Mouse (Mus musculus): ENCODE data around the gene Rxfp2. TPM values are rescaled to one million over a fixed set of nuclear protein-coding genes. Genes with fewer than 3 reads are reported as not detected.

Gene Rxfp2
- polyA plus RNA-seq, 1 experiment from 2014 or later = 1.0 TPM

GRCm38 (mm10) chr5:150070086-150070485 is 51.6 kb downstream of the Rxfp2 start:
- H3K4me1 ChIP-seq = peaks cover 2% of the 10 kb centered on the region; the same call in 1 of the 2 replicates
- H3K4me2 ChIP-seq (replicated peaks) = no peak overlapping the region
- no peaks in the 10 kb centered on the region for H3K27me3 ChIP-seq
- ATAC-seq (ENCODE audit: insufficient number of reproducible peaks, low FRiP score, low TSS enrichment, low read depth) = no peak
- no peak overlapping the region for H3K4me3 ChIP-seq (replicated peaks)
- no peak overlapping the region for H3K27ac ChIP-seq (replicated peaks)
- no peaks in the 10 kb centered on the region for H3K36me3 ChIP-seq
- H3K9ac ChIP-seq = no peak overlapping the region
- 15% methylated on average over 10 of the region's 10 CpGs for WGBS
- no peaks in the 10 kb centered on the region for H3K9me3 ChIP-seq (replicated peaks)

GRCm38 (mm10) chr5:150071738-150072137 is 53.3 kb downstream of the Rxfp2 start:
- Histone ChIP-seq H3K36me3 (no peaks in the 10 kb centered on the region), H3K9ac (no peak overlapping the region), H3K4me1 (peaks cover 2% of the 10 kb centered on the region; the same call in 1 of the 2 replicates), H3K4me2 (replicated peaks) (no peak overlapping the region), H3K4me3 (replicated peaks) (no peak overlapping the region), H3K27me3 (no peaks in the 10 kb centered on the region), H3K27ac (replicated peaks) (no peak overlapping the region), H3K9me3 (replicated peaks) (no peaks in the 10 kb centered on the region)
- no peak for ATAC-seq (ENCODE audit: insufficient number of reproducible peaks, low FRiP score, low TSS enrichment, low read depth)

- Histone ChIP-seq H3K27ac (replicated peaks) (no peak overlapping the region), H3K4me1 (no peaks in the 10 kb centered on the region), H3K9ac (no peak overlapping the region), H3K4me2 (replicated peaks) (peak overlapping the region; percentile 27; the same call in 1 of the 2 replicates), H3K27me3 (no peaks in the 10 kb centered on the region), H3K36me3 (no peaks in the 10 kb centered on the region), H3K9me3 (replicated peaks) (no peaks in the 10 kb centered on the region), H3K4me3 (replicated peaks) (no peak overlapping the region)
- ATAC-seq (ENCODE audit: insufficient number of reproducible peaks, low FRiP score, low TSS enrichment, low read depth) = no peak; the same call in 1 of the 2 replicates
- 26% methylated on average over 12 of the region's 12 CpGs for WGBS
Observed at GRCm38 (mm10) chr5:150079866-150080797, 61.7 kb downstream of the Rxfp2 start.

- Histone ChIP-seq H3K27me3 (no peaks in the 10 kb centered on the region), H3K4me1 (no peaks in the 10 kb centered on the region), H3K36me3 (no peaks in the 10 kb centered on the region), H3K4me2 (replicated peaks) (no peak overlapping the region), H3K4me3 (replicated peaks) (no peak overlapping the region), H3K9ac (no peak overlapping the region), H3K27ac (replicated peaks) (no peak overlapping the region), H3K9me3 (replicated peaks) (no peaks in the 10 kb centered on the region)
- ATAC-seq (ENCODE audit: insufficient number of reproducible peaks, low FRiP score, low TSS enrichment, low read depth) = no peak
- 84% methylated on average over 14 of the region's 14 CpGs for WGBS
Observed at GRCm38 (mm10) chr5:150082696-150083095, 64.2 kb downstream of the Rxfp2 start.

GRCm38 (mm10) chr5:150083190-150083589 is 64.7 kb downstream of the Rxfp2 start:
- Histone ChIP-seq H3K4me1 (no peaks in the 10 kb centered on the region), H3K4me3 (replicated peaks) (no peak overlapping the region), H3K27ac (replicated peaks) (no peak overlapping the region), H3K4me2 (replicated peaks) (no peak overlapping the region), H3K36me3 (no peaks in the 10 kb centered on the region), H3K27me3 (no peaks in the 10 kb centered on the region), H3K9ac (no peak overlapping the region), H3K9me3 (replicated peaks) (no peaks in the 10 kb centered on the region)
- no peak for ATAC-seq (ENCODE audit: insufficient number of reproducible peaks, low FRiP score, low TSS enrichment, low read depth)
- 50% methylated on average over 5 of the region's 5 CpGs for WGBS

GRCm38 (mm10) chr5:150097620-150098019 is 79.1 kb downstream of the Rxfp2 start:
- 7% methylated on average over 6 of the region's 6 CpGs for WGBS
- Histone ChIP-seq H3K4me2 (replicated peaks) (no peak overlapping the region), H3K4me3 (replicated peaks) (no peak overlapping the region), H3K9ac (no peak overlapping the region), H3K36me3 (no peaks in the 10 kb centered on the region), H3K27ac (replicated peaks) (no peak overlapping the region), H3K27me3 (no peaks in the 10 kb centered on the region), H3K4me1 (no peaks in the 10 kb centered on the region), H3K9me3 (replicated peaks) (no peaks in the 10 kb centered on the region)
- no peak for ATAC-seq (ENCODE audit: insufficient number of reproducible peaks, low FRiP score, low TSS enrichment, low read depth)

- Histone ChIP-seq H3K4me3 (replicated peaks) (no peak overlapping the region), H3K27me3 (no peaks in the 10 kb centered on the region), H3K4me1 (no peaks in the 10 kb centered on the region), H3K9me3 (replicated peaks) (no peaks in the 10 kb centered on the region), H3K27ac (replicated peaks) (no peak overlapping the region), H3K36me3 (no peaks in the 10 kb centered on the region), H3K9ac (no peak overlapping the region), H3K4me2 (replicated peaks) (no peak overlapping the region)
- 92% methylated on average over 12 of the region's 12 CpGs for WGBS
- no peak for ATAC-seq (ENCODE audit: insufficient number of reproducible peaks, low FRiP score, low TSS enrichment, low read depth)
Observed at GRCm38 (mm10) chr5:150098754-150099153, 80.3 kb downstream of the Rxfp2 start.

GRCm38 (mm10) chr5:150101789-150102188 is 83.3 kb downstream of the Rxfp2 start:
- Histone ChIP-seq H3K9me3 (replicated peaks) (no peaks in the 10 kb centered on the region), H3K9ac (no peak overlapping the region), H3K4me2 (replicated peaks) (no peak overlapping the region), H3K4me3 (replicated peaks) (no peak overlapping the region), H3K4me1 (no peaks in the 10 kb centered on the region), H3K27ac (replicated peaks) (no peak overlapping the region), H3K36me3 (no peaks in the 10 kb centered on the region), H3K27me3 (no peaks in the 10 kb centered on the region)
- 80% methylated on average over 11 of the region's 11 CpGs for WGBS
- no peak for ATAC-seq (ENCODE audit: insufficient number of reproducible peaks, low FRiP score, low TSS enrichment, low read depth)

- WGBS = 89% methylated on average over 7 of the region's 7 CpGs
Observed at GRCm38 (mm10) chr5:150106358-150106757, 87.9 kb downstream of the Rxfp2 start.

GRCm38 (mm10) chr5:150111236-150111635 is 92.8 kb downstream of the Rxfp2 start:
- Histone ChIP-seq H3K4me3 (replicated peaks) (no peak overlapping the region), H3K27me3 (no peaks in the 10 kb centered on the region), H3K9ac (no peak overlapping the region), H3K4me2 (replicated peaks) (no peak overlapping the region), H3K4me1 (peaks cover 12% of the 10 kb centered on the region), H3K9me3 (replicated peaks) (no peaks in the 10 kb centered on the region), H3K36me3 (no peaks in the 10 kb centered on the region), H3K27ac (replicated peaks) (no peak overlapping the region)
- ATAC-seq (ENCODE audit: insufficient number of reproducible peaks, low FRiP score, low TSS enrichment, low read depth) = no peak
- WGBS = 42% methylated on average over 8 of the region's 8 CpGs

More at GRCm38 (mm10) chr5:150106358-150106757, 87.9 kb downstream of the Rxfp2 start:
- no peak overlapping the region for H3K27ac ChIP-seq (replicated peaks)
- no peak for ATAC-seq (ENCODE audit: insufficient number of reproducible peaks, low FRiP score, low TSS enrichment, low read depth)
- H3K27me3 ChIP-seq = no peaks in the 10 kb centered on the region
- no peaks in the 10 kb centered on the region for H3K9me3 ChIP-seq (replicated peaks)
- no peaks in the 10 kb centered on the region for H3K4me1 ChIP-seq
- H3K4me2 ChIP-seq (replicated peaks) = no peak overlapping the region
- H3K9ac ChIP-seq = no peak overlapping the region
- no peaks in the 10 kb centered on the region for H3K36me3 ChIP-seq
- no peak overlapping the region for H3K4me3 ChIP-seq (replicated peaks)

GRCm38 (mm10) chr5:150114007-150114406 is 95.5 kb downstream of the Rxfp2 start:
- H3K36me3 ChIP-seq = no peaks in the 10 kb centered on the region
- H3K4me2 ChIP-seq (replicated peaks) = no peak overlapping the region
- H3K4me1 ChIP-seq = peaks cover 19% of the 10 kb centered on the region
- H3K9ac ChIP-seq = no peak overlapping the region
- H3K4me3 ChIP-seq (replicated peaks) = no peak overlapping the region
- WGBS = 78% methylated on average over 7 of the region's 7 CpGs
- ATAC-seq (ENCODE audit: insufficient number of reproducible peaks, low FRiP score, low TSS enrichment, low read depth) = no peak
- no peaks in the 10 kb centered on the region for H3K27me3 ChIP-seq
- no peak overlapping the region for H3K27ac ChIP-seq (replicated peaks)
- H3K9me3 ChIP-seq (replicated peaks) = no peaks in the 10 kb centered on the region

- H3K4me3 ChIP-seq (replicated peaks) = no peak overlapping the region
- H3K27me3 ChIP-seq = no peaks in the 10 kb centered on the region
- ATAC-seq (ENCODE audit: insufficient number of reproducible peaks, low FRiP score, low TSS enrichment, low read depth) = no peak
- H3K4me1 ChIP-seq = peaks cover 23% of the 10 kb centered on the region
- no peak overlapping the region for H3K27ac ChIP-seq (replicated peaks)
- no peak overlapping the region for H3K9ac ChIP-seq
- H3K36me3 ChIP-seq = no peaks in the 10 kb centered on the region
- H3K9me3 ChIP-seq (replicated peaks) = no peaks in the 10 kb centered on the region
- 74% methylated on average over 4 of the region's 4 CpGs for WGBS
- no peak overlapping the region for H3K4me2 ChIP-seq (replicated peaks)
Observed at GRCm38 (mm10) chr5:150114778-150115177, 96.3 kb downstream of the Rxfp2 start.
